Mouse (Mus musculus) MEL (cell line): ENCODE measurements around the gene Ube2j1.

ENCODE experiments used
- BHLHE40 ChIP-seq: IDR thresholded peaks from 2 replicates; pipeline ENCODE4 v1.6.1; 2012; ENCODE audit warnings: low read depth, mild to moderate bottlenecking, inconsistent platforms, low read length, improper control_type of control experiment, borderline replicate concordance
- CTCF ChIP-seq, 3 experiments: IDR thresholded peaks in 2 of 3; conservative IDR thresholded peaks in 1 of 3; 2 replicates each; pipeline ENCODE4 v1.5.1; 2011 to 2012; ENCODE audit warnings: low read length in 3 of 3, low read depth in 2 of 3, mild to moderate bottlenecking in 2 of 3, improper control_type of control experiment in 1 of 3, inconsistent platforms in 1 of 3, mixed read lengths in 1 of 3, moderate library complexity in 1 of 3; ENCODE audit not compliant: control insufficient read depth in 1 of 3, insufficient read depth in 1 of 3, poor library complexity in 1 of 3, severe bottlenecking in 1 of 3
- EP300 ChIP-seq, 2 experiments: IDR thresholded peaks; 2 replicates each; pipeline ENCODE4 v1.6.1; 2011; ENCODE audit warnings: improper control_type of control experiment in 2 of 2, low read length in 2 of 2, low read depth in 1 of 2, mild to moderate bottlenecking in 1 of 2
- JUND ChIP-seq: IDR thresholded peaks from 2 replicates; pipeline ENCODE4 v1.6.1; 2011; ENCODE audit warnings: low read depth, mild to moderate bottlenecking, improper control_type of control experiment, low read length
- POLR2A ChIP-seq, 2 experiments: IDR thresholded peaks; 2 replicates each; pipeline ENCODE4 v1.6.1; 2011 to 2012; ENCODE audit warnings: low read length in 2 of 2, mild to moderate bottlenecking in 2 of 2, control low read depth in 1 of 2, improper control_type of control experiment in 1 of 2, low read depth in 1 of 2, moderate library complexity in 1 of 2; ENCODE audit not compliant: control insufficient read depth in 1 of 2, insufficient read depth in 1 of 2, poor library complexity in 1 of 2
- TAL1 ChIP-seq: IDR thresholded peaks from 2 replicates; pipeline ENCODE4 v1.6.1; 2012; ENCODE audit warnings: mild to moderate bottlenecking, inconsistent platforms, low read length, moderate library complexity, mixed read lengths
- USF2 ChIP-seq, 2 experiments: IDR thresholded peaks; 2 replicates each; pipeline ENCODE4 v1.6.1; 2011 to 2012; ENCODE audit warnings: improper control_type of control experiment in 2 of 2, low read length in 2 of 2, borderline replicate concordance in 1 of 2, inconsistent platforms in 1 of 2, low read depth in 1 of 2, mild to moderate bottlenecking in 1 of 2; ENCODE audit not compliant: insufficient read depth in 1 of 2

DNA sequence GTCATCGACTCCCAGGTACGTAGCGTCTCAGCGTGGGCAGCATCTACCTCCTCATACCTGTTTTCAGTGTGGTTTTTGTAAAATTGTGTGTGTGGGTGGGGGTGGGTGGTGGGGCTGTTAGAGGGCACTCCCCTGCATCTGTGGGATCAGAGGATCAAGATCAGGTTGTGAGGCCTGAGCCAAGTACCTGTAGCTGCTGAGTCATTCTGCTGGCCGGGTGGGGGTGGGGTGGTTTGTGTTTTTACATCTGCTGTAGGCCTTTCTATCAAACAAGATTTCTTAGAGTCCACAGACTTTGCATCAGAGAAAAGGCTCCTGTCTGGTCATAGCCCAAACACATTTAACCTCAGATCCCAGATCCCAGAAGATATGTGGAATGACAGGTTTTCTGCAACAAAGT lies 35.1 kb upstream of the Ube2j1 start:
- TF ChIP-seq EP300 (IDR thresholded peaks at IDR 0.05; ENCODE audit: low read depth in 1 of 2, low read length in 2 of 2), result no peak
- TF ChIP-seq POLR2A (IDR thresholded peaks at IDR 0.05; ENCODE audit: control insufficient read depth in 1 of 2, insufficient read depth in 1 of 2, low read depth in 1 of 2, low read length in 2 of 2, poor library complexity in 1 of 2), result no peak
- no peak for TF ChIP-seq CTCF (IDR thresholded peaks at IDR 0.05 in 2 of 3, conservative IDR thresholded peaks at IDR 0.05 in 1 of 3; ENCODE audit: control insufficient read depth in 1 of 3, insufficient read depth in 1 of 3, low read depth in 2 of 3, low read length in 3 of 3, poor library complexity in 1 of 3, severe bottlenecking in 1 of 3)
- no peak for TF ChIP-seq BHLHE40
- no peak for TF ChIP-seq TAL1
- no peak for TF ChIP-seq JUND
- TF ChIP-seq USF2 (IDR thresholded peaks at IDR 0.05; ENCODE audit: borderline replicate concordance in 1 of 2, insufficient read depth in 1 of 2, low read depth in 1 of 2, low read length in 2 of 2), result no peak
